Mouse (Mus musculus): ENCODE results near the gene Tpst2.

GRCm38 (mm10) chr5:112285548-112286085 is 9.1 kb downstream of the Tpst2 start:
- TF ChIP-seq TAL1 (IDR thresholded peaks at IDR 0.05; ENCODE audit: low read length) (no peak), GATA1 (IDR thresholded peaks at IDR 0.05; ENCODE audit: low read length) (no peak)

Measured in erythroblast, embryonic 14.5 days (primary cell).